Mouse (Mus musculus): ENCODE data around the gene Ube2q1. TPM values are rescaled to one million over a fixed set of nuclear protein-coding genes. Genes with fewer than 3 reads are reported as not detected.

The Ube2q1 gene
- polyA plus RNA-seq, 1 experiment from 2014 or later = 21.8 TPM

DNA sequence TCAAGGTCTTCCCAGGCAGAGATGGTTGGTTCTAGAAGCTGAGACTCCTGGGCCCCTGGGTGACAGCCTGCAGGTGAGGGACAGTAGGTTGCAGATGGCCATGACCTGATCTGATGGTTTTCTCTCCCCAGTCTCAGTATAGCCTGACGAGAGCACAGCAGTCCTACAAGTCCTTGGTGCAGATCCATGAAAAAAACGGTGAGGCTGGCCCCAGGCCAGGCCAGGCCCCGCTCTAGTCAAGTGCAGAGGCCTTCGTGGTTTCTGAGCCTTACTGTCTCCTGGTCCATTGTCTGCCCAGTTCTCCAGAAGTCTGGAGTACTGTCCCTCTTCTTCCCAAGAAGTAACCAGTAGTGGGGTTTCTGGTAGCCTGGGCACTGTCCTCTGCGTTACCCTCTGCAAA lies 8.2 kb downstream of the Ube2q1 start:
- Histone ChIP-seq H3K9ac (no peak overlapping the region), H3K27ac (no peak overlapping the region), H3K9me3 (ENCODE audit: control insufficient read depth, low read length) (no peaks in the 10 kb centered on the region), H3K4me1 (replicated peaks; ENCODE audit: control insufficient read depth, insufficient read depth, low read length) (no peaks in the 10 kb centered on the region), H3K4me3 (replicated peaks; ENCODE audit: low read length) (no peak overlapping the region), H3K27me3 (ENCODE audit: control insufficient read depth, insufficient read depth, low read length) (no peaks in the 10 kb centered on the region), H3K4me2 (replicated peaks) (no peak overlapping the region), H3K36me3 (replicated peaks; ENCODE audit: control insufficient read depth, insufficient read depth) (peaks cover 76% of the 10 kb centered on the region)
- 90% methylated on average over 5 of the region's 5 CpGs for whole genome bisulfite sequencing
- DNase-seq (ENCODE audit: low spot score) (no peak), ATAC-seq (ENCODE audit: low FRiP score) (no peak)

DNA sequence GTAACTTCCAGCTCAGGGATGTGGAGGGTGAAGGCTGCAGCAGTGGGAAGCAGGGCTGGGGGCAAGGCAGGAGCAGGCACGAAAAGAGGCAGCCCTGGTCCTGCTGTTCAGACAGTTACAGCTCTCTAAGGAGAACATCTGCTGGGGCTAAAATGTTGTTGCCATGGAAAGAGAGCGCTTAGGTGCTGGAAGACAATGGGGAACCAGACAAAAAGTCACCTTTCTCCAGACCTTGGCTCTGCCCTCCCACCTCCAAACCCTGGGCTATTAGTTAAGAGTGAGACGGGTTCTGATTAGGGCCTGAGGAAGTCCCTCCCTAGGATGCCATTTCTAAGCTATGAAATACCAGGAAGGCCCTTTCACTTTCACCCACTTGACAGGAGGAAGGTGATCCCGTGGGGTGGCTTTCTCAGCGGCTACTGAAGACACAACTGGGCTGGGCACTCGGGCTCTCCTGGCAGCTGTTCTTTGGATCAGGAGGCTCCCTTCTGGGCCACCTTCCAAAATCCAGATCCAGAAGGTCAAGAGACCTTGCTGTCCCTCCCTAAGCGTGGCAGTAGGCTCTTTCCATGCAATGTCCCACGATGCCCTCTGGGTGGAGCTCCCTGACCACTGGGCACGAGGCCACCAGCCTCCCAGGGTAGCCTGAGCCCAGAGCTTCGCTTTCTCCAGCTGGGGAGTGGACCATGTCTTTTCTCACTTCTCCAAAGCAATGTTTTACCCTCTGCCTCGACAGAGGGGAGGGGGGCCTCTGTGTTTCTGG lies 11.8 kb downstream of the Ube2q1 start:
- no peaks in the 10 kb centered on the region for H3K9me3 ChIP-seq (ENCODE audit: control insufficient read depth, low read length)
- WGBS = 23% methylated on average over 11 of the region's 11 CpGs
- H3K4me3 ChIP-seq (replicated peaks; ENCODE audit: low read length) = no peak overlapping the region
- ATAC-seq (ENCODE audit: low FRiP score) (no peak), DNase-seq (ENCODE audit: low spot score) (peak; percentile 67)
- no peak overlapping the region for H3K9ac ChIP-seq
- H3K27me3 ChIP-seq (ENCODE audit: control insufficient read depth, insufficient read depth, low read length) = no peaks in the 10 kb centered on the region
- H3K36me3 ChIP-seq (replicated peaks; ENCODE audit: control insufficient read depth, insufficient read depth) = peaks cover 41% of the 10 kb centered on the region
- no peak overlapping the region for H3K27ac ChIP-seq
- no peaks in the 10 kb centered on the region for H3K4me1 ChIP-seq (replicated peaks; ENCODE audit: control insufficient read depth, insufficient read depth, low read length)
- H3K4me2 ChIP-seq (replicated peaks) = no peak overlapping the region

GRCm38 (mm10) chr3:89786275-89786674 lies 12.9 kb downstream of the Ube2q1 start:
- no peak overlapping the region for H3K27ac ChIP-seq
- 73% methylated on average over 6 of the region's 6 CpGs for WGBS
- H3K4me2 ChIP-seq (replicated peaks) = no peak overlapping the region
- no peak overlapping the region for H3K4me3 ChIP-seq (replicated peaks; ENCODE audit: low read length)
- ATAC-seq (ENCODE audit: low FRiP score) (no peak), DNase-seq (ENCODE audit: low spot score) (no peak)
- H3K9ac ChIP-seq = no peak overlapping the region
- H3K9me3 ChIP-seq (ENCODE audit: control insufficient read depth, low read length) = no peaks in the 10 kb centered on the region
- H3K27me3 ChIP-seq (ENCODE audit: control insufficient read depth, insufficient read depth, low read length) = no peaks in the 10 kb centered on the region
- H3K4me1 ChIP-seq (replicated peaks; ENCODE audit: control insufficient read depth, insufficient read depth, low read length) = no peaks in the 10 kb centered on the region
- peaks cover 30% of the 10 kb centered on the region for H3K36me3 ChIP-seq (replicated peaks; ENCODE audit: control insufficient read depth, insufficient read depth)

- Histone ChIP-seq H3K36me3 (replicated peaks; ENCODE audit: control insufficient read depth, insufficient read depth) (peaks cover 5% of the 10 kb centered on the region), H3K4me3 (replicated peaks; ENCODE audit: low read length) (no peak overlapping the region), H3K9ac (no peak overlapping the region), H3K27me3 (ENCODE audit: control insufficient read depth, insufficient read depth, low read length) (no peaks in the 10 kb centered on the region), H3K9me3 (ENCODE audit: control insufficient read depth, low read length) (no peaks in the 10 kb centered on the region), H3K4me2 (replicated peaks) (no peak overlapping the region), H3K4me1 (replicated peaks; ENCODE audit: control insufficient read depth, insufficient read depth, low read length) (no peaks in the 10 kb centered on the region), H3K27ac (no peak overlapping the region)
- ATAC-seq (ENCODE audit: low FRiP score) (no peak), DNase-seq (ENCODE audit: low spot score) (no peak)
- 72% methylated on average over 16 of the region's 16 CpGs for whole genome bisulfite sequencing
Observed at GRCm38 (mm10) chr3:89788680-89789352, 15.4 kb downstream of the Ube2q1 start.

GRCm38 (mm10) chr3:89794616-89795015 lies 21.2 kb downstream of the Ube2q1 start:
- Histone ChIP-seq H3K36me3 (replicated peaks; ENCODE audit: control insufficient read depth, insufficient read depth) (no peaks in the 10 kb centered on the region), H3K9me3 (ENCODE audit: control insufficient read depth, low read length) (no peaks in the 10 kb centered on the region), H3K9ac (no peak overlapping the region), H3K4me2 (replicated peaks) (no peak overlapping the region), H3K27me3 (ENCODE audit: control insufficient read depth, insufficient read depth, low read length) (no peaks in the 10 kb centered on the region), H3K4me1 (replicated peaks; ENCODE audit: control insufficient read depth, insufficient read depth, low read length) (no peaks in the 10 kb centered on the region), H3K27ac (no peak overlapping the region), H3K4me3 (replicated peaks; ENCODE audit: low read length) (no peak overlapping the region)
- WGBS = 68% methylated on average over 2 of the region's 2 CpGs
- ATAC-seq (ENCODE audit: low FRiP score) (no peak), DNase-seq (ENCODE audit: low spot score) (no peak)

- Histone ChIP-seq H3K27me3 (ENCODE audit: control insufficient read depth, insufficient read depth, low read length) (no peaks in the 10 kb centered on the region), H3K4me1 (replicated peaks; ENCODE audit: control insufficient read depth, insufficient read depth, low read length) (no peaks in the 10 kb centered on the region), H3K27ac (no peak overlapping the region), H3K36me3 (replicated peaks; ENCODE audit: control insufficient read depth, insufficient read depth) (no peaks in the 10 kb centered on the region), H3K4me3 (replicated peaks; ENCODE audit: low read length) (no peak overlapping the region), H3K4me2 (replicated peaks) (no peak overlapping the region), H3K9me3 (ENCODE audit: control insufficient read depth, low read length) (no peaks in the 10 kb centered on the region), H3K9ac (no peak overlapping the region)
- ATAC-seq (ENCODE audit: low FRiP score) = no peak
- no peak for DNase-seq (ENCODE audit: low spot score)
- 75% methylated on average over 5 of the region's 5 CpGs for WGBS
Observed at GRCm38 (mm10) chr3:89795746-89796145, 22.3 kb downstream of the Ube2q1 start.

- H3K27me3 ChIP-seq (ENCODE audit: control insufficient read depth, insufficient read depth, low read length) = no peaks in the 10 kb centered on the region
- WGBS = 67% methylated on average over 4 of the region's 4 CpGs
- DNase-seq (ENCODE audit: low spot score) (no peak), ATAC-seq (ENCODE audit: low FRiP score) (no peak)
- no peaks in the 10 kb centered on the region for H3K36me3 ChIP-seq (replicated peaks; ENCODE audit: control insufficient read depth, insufficient read depth)
- H3K4me2 ChIP-seq (replicated peaks) = no peak overlapping the region
- no peaks in the 10 kb centered on the region for H3K4me1 ChIP-seq (replicated peaks; ENCODE audit: control insufficient read depth, insufficient read depth, low read length)
- no peaks in the 10 kb centered on the region for H3K9me3 ChIP-seq (ENCODE audit: control insufficient read depth, low read length)
- H3K9ac ChIP-seq = no peak overlapping the region
- H3K4me3 ChIP-seq (replicated peaks; ENCODE audit: low read length) = no peak overlapping the region
- no peak overlapping the region for H3K27ac ChIP-seq
Observed at GRCm38 (mm10) chr3:89796358-89796757, 22.9 kb downstream of the Ube2q1 start.

- Histone ChIP-seq H3K27me3 (ENCODE audit: control insufficient read depth, insufficient read depth, low read length) (no peaks in the 10 kb centered on the region), H3K27ac (no peak overlapping the region), H3K4me1 (replicated peaks; ENCODE audit: control insufficient read depth, insufficient read depth, low read length) (no peaks in the 10 kb centered on the region), H3K9ac (no peak overlapping the region), H3K4me3 (replicated peaks; ENCODE audit: low read length) (no peak overlapping the region), H3K4me2 (replicated peaks) (no peak overlapping the region), H3K9me3 (ENCODE audit: control insufficient read depth, low read length) (no peaks in the 10 kb centered on the region), H3K36me3 (replicated peaks; ENCODE audit: control insufficient read depth, insufficient read depth) (no peaks in the 10 kb centered on the region)
- ATAC-seq (ENCODE audit: low FRiP score) (no peak), DNase-seq (ENCODE audit: low spot score) (no peak)
- 81% methylated on average over 3 of the region's 3 CpGs for WGBS
Observed at GRCm38 (mm10) chr3:89798518-89798917, 25.1 kb downstream of the Ube2q1 start.

DNA sequence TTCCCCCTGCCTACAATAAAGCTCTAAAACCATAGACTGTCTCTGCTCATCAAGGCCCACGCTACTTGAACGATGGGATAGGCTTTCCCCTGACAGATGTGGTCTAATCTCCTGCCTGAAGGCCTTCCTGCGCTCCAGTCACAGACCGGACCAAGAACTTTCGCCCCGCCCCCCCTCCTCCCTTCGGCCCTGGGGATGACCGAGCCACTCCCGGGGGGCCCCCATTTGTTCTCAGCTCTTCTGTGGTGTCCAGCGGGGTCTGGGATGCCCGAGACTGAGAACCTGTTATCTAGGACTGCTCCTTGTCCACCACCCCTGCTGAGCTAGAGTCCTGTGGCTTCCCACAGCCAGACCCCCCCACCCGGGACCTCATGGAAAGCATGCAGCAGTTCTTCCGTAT lies 26.1 kb downstream of the Ube2q1 start:
- DNase-seq (ENCODE audit: low spot score) = no peak
- Histone ChIP-seq H3K4me3 (replicated peaks; ENCODE audit: low read length) (no peak overlapping the region), H3K27ac (no peak overlapping the region), H3K4me1 (replicated peaks; ENCODE audit: control insufficient read depth, insufficient read depth, low read length) (no peaks in the 10 kb centered on the region), H3K27me3 (ENCODE audit: control insufficient read depth, insufficient read depth, low read length) (no peaks in the 10 kb centered on the region), H3K4me2 (replicated peaks) (peak overlapping the region; percentile 17; the same call in 1 of the 2 replicates), H3K36me3 (replicated peaks; ENCODE audit: control insufficient read depth, insufficient read depth) (no peaks in the 10 kb centered on the region), H3K9ac (no peak overlapping the region), H3K9me3 (ENCODE audit: control insufficient read depth, low read length) (no peaks in the 10 kb centered on the region)
- ATAC-seq (ENCODE audit: low FRiP score) = no peak
- 11% methylated on average over 13 of the region's 13 CpGs for WGBS
